Mouse (Mus musculus) testis, adult 2 months (tissue): Measurements from ENCODE around the gene Tubgcp5. TPM values are rescaled to one million over a fixed set of nuclear protein-coding genes. Genes with fewer than 3 reads are reported as not detected.
A peak's percentile ranks its signal among the peaks of the same experiment; 100 is the strongest.

ENCODE experiments used
- H3K27ac ChIP-seq: fragments of 200-500 bp; 2 replicates; pipeline ENCODE4 v1.5.1; 2012; ENCODE audit warnings: low read depth, low read length; ENCODE audit not compliant: control insufficient read depth, insufficient read depth
- H3K27me3 ChIP-seq: fragments of 200-500 bp; 2 replicates; pipeline ENCODE4 v1.6.1; 2012; ENCODE audit warnings: mild to moderate bottlenecking, low read length, moderate library complexity; ENCODE audit not compliant: control insufficient read depth, insufficient read depth
- H3K36me3 ChIP-seq: fragments of 200-500 bp; 2 replicates; pipeline ENCODE4 v1.6.1; 2012; ENCODE audit warnings: mild to moderate bottlenecking, low read length; ENCODE audit not compliant: control insufficient read depth, insufficient read depth
- H3K4me1 ChIP-seq: fragments of 200-500 bp; 2 replicates; pipeline ENCODE4 v1.6.1; 2012; ENCODE audit warnings: low read length; ENCODE audit not compliant: control insufficient read depth, insufficient read depth
- H3K4me3 ChIP-seq: fragments of 200-500 bp; 2 replicates; pipeline ENCODE4 v1.5.1; 2012; ENCODE audit warnings: low read depth, mild to moderate bottlenecking, low read length, moderate library complexity, mixed read lengths; ENCODE audit not compliant: control insufficient read depth
- CTCF ChIP-seq: fragments of 200-500 bp; IDR thresholded peaks from 2 replicates; pipeline ENCODE4 v1.5.1; 2012; ENCODE audit warnings: low read depth, mild to moderate bottlenecking, inconsistent platforms, low read length, moderate library complexity; ENCODE audit not compliant: control insufficient read depth, insufficient read depth, insufficient replicate concordance
- POLR2A ChIP-seq: fragments of 200-500 bp; IDR thresholded peaks from 2 replicates; pipeline ENCODE4 v1.6.1; 2012; ENCODE audit warnings: low read depth, mild to moderate bottlenecking, inconsistent platforms, low read length, moderate library complexity; ENCODE audit not compliant: control insufficient read depth
- polyA plus RNA-seq: library from polyadenylated mRNA; depleted of rRNA; stranded (reverse); fragments of >200 nt; gene quantifications from 2 replicates; pipeline ENCODE4 v1.2.3, GENCODE M21; 2012

Tubgcp5 gene
- polyA plus RNA-seq, 1 experiment: 4.7 TPM

- no peak for TF ChIP-seq POLR2A
- no peak for TF ChIP-seq CTCF
- Histone ChIP-seq H3K27me3 (no peaks in the 10 kb centered on the region), H3K4me3 (no peak overlapping the region), H3K36me3 (no peaks in the 10 kb centered on the region), H3K4me1 (no peaks in the 10 kb centered on the region), H3K27ac (no peak overlapping the region)
These were observed 63.8 kb downstream of the Tubgcp5 start for GRCm38 (mm10) chr7:55857729-55858128.

GRCm38 (mm10) chr7:55858836-55859517 is 65.0 kb downstream of the Tubgcp5 start:
- H3K27ac ChIP-seq: peak overlapping the region; percentile 12; the same call in 1 of the 2 replicates
- TF ChIP-seq POLR2A: no peak
- no peak for TF ChIP-seq CTCF
- H3K4me3 ChIP-seq: no peak overlapping the region
- H3K27me3 ChIP-seq: no peaks in the 10 kb centered on the region
- no peaks in the 10 kb centered on the region for H3K36me3 ChIP-seq
- H3K4me1 ChIP-seq: no peaks in the 10 kb centered on the region

DNA sequence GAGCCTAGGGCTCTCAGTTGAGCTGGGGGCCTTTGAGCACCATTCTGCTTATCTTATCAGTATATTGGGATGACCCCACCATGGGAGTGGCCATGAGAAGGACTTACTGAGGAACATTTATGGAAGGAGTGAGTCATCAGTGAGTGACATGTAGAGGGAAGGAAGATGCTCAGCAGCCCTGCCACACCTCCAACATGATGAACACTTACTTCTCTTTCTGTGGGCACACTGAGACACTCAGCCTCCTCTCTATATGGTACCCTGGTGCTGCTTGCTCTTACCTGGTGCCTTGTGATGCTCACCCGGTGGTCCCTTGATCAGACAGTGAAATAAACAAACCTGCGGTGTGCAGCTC is 65.5 kb downstream of the Tubgcp5 start:
- Histone ChIP-seq H3K4me3 (no peak overlapping the region), H3K4me1 (no peaks in the 10 kb centered on the region), H3K27ac (peak overlapping the region; percentile 19; the same call in 1 of the 2 replicates), H3K36me3 (no peaks in the 10 kb centered on the region), H3K27me3 (no peaks in the 10 kb centered on the region)
- TF ChIP-seq CTCF: no peak
- TF ChIP-seq POLR2A: no peak

- Histone ChIP-seq H3K4me1 (no peaks in the 10 kb centered on the region), H3K36me3 (no peaks in the 10 kb centered on the region), H3K27me3 (no peaks in the 10 kb centered on the region), H3K27ac (no peak overlapping the region), H3K4me3 (no peak overlapping the region)
- no peak for TF ChIP-seq CTCF
- no peak for TF ChIP-seq POLR2A
These were observed 66.0 kb downstream of the Tubgcp5 start for GRCm38 (mm10) chr7:55859956-55860355.

GRCm38 (mm10) chr7:55861175-55861574 is 67.2 kb downstream of the Tubgcp5 start:
- H3K27ac ChIP-seq: no peak overlapping the region
- H3K4me3 ChIP-seq: no peak overlapping the region
- no peaks in the 10 kb centered on the region; the same call in 1 of the 2 replicates for H3K4me1 ChIP-seq
- H3K36me3 ChIP-seq: no peaks in the 10 kb centered on the region
- TF ChIP-seq CTCF: no peak
- no peak for TF ChIP-seq POLR2A
- no peaks in the 10 kb centered on the region for H3K27me3 ChIP-seq

- no peak overlapping the region for H3K4me3 ChIP-seq
- TF ChIP-seq CTCF (no peak), POLR2A (no peak)
These were observed 71.1 kb downstream of the Tubgcp5 start for GRCm38 (mm10) chr7:55865044-55865443.

GRCm38 (mm10) chr7:55865750-55866416 is 71.9 kb downstream of the Tubgcp5 start:
- no peaks in the 10 kb centered on the region; the same call in 1 of the 2 replicates for H3K4me1 ChIP-seq
- TF ChIP-seq CTCF: no peak
- no peak for TF ChIP-seq POLR2A
- H3K27ac ChIP-seq: no peak overlapping the region
- no peak overlapping the region for H3K4me3 ChIP-seq
- no peaks in the 10 kb centered on the region for H3K36me3 ChIP-seq
- H3K27me3 ChIP-seq: no peaks in the 10 kb centered on the region

More at GRCm38 (mm10) chr7:55865044-55865443, 71.1 kb downstream of the Tubgcp5 start:
- Histone ChIP-seq H3K27me3 (no peaks in the 10 kb centered on the region), H3K27ac (no peak overlapping the region), H3K4me1 (no peaks in the 10 kb centered on the region; the same call in 1 of the 2 replicates), H3K36me3 (no peaks in the 10 kb centered on the region)
